Mouse (Mus musculus): ENCODE measurements at regions not wholly inside any gene's neighbourhood (a gene's known extent, or its start where the extent isn't known, plus 50 kb on each side); places are given as distances from the start of the nearest gene placed in this dataset.

DNA sequence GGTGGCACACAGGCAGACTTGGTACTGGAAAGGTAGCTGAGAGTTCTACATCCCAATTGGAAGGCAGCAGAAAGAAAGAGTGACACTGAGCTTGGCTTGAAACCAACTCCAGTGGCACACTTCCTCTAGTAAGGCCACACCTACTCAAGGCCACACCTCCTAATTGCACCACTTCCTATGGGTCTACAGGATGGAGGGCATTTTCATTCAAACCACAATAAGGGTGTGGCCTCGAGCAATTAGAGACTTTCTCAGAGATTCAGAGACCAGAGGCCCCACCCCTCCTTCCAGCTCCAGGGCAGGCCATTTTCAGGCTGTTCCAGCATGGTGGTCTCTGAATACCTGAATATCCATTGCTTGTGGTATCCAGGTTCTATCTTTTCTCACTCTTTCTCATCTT lies 363.3 kb upstream of the Fam19a5 start:
- no peak for TF ChIP-seq CTCF (IDR thresholded peaks at IDR 0.05; ENCODE audit: low read depth)
- TF ChIP-seq EP300 (IDR thresholded peaks at IDR 0.05; ENCODE audit: low read depth) = no peak

Measured in heart, postnatal 0 days (tissue).